Mouse (Mus musculus) midbrain, embryonic 12.5 days (tissue): ENCODE measurements around the gene Msi2. TPM values are rescaled to one million over a fixed set of nuclear protein-coding genes. Genes with fewer than 3 reads are reported as not detected.

Source experiments
- ATAC-seq: fragments of 200-750 bp; cut with Nextera tagmentation; 2 replicates; pipeline ENCODE4 v1.8.0; 2017; ENCODE audit warnings: low read depth, moderate TSS enrichment, moderate library complexity; ENCODE audit not compliant: low FRiP score
- H3K27ac ChIP-seq: fragments of 300-500 bp; sonication (generic); replicated peaks from 2 replicates; pipeline ENCODE4 v1.5.1; 2016; ENCODE audit warnings: mild to moderate bottlenecking
- H3K27me3 ChIP-seq: fragments of 300-500 bp; sonication (generic); 2 replicates; pipeline ENCODE4 v1.6.1; 2016; ENCODE audit warnings: mild to moderate bottlenecking
- H3K36me3 ChIP-seq: fragments of 300-500 bp; sonication (generic); 2 replicates; pipeline ENCODE4 v1.6.1; 2016
- H3K4me1 ChIP-seq: fragments of 300-500 bp; sonication (generic); 2 replicates; pipeline ENCODE4 v1.6.1; 2016
- H3K4me2 ChIP-seq: fragments of 300-500 bp; sonication (generic); replicated peaks from 2 replicates; pipeline ENCODE4 v1.6.1; 2016; ENCODE audit warnings: mild to moderate bottlenecking, moderate library complexity
- H3K4me3 ChIP-seq: fragments of 300-500 bp; sonication (generic); 2 replicates; pipeline ENCODE4 v1.5.1; 2016; ENCODE audit warnings: mild to moderate bottlenecking
- H3K9ac ChIP-seq: fragments of 300-500 bp; sonication (generic); replicated peaks from 2 replicates; pipeline ENCODE4 v1.6.1; 2016; ENCODE audit warnings: mild to moderate bottlenecking, moderate library complexity
- H3K9me3 ChIP-seq: fragments of 300-500 bp; sonication (generic); 2 replicates; pipeline ENCODE4 v1.6.1; 2016; ENCODE audit warnings: mild to moderate bottlenecking
- WGBS: fragments of 180-500 bp; shearing (Covaris S2); methylation state at CpG from one replicate; pipeline ENCODE4 v1.1.7; 2016; 5-methylcytosine and 5-hydroxymethylcytosine counted together
- polyA plus RNA-seq: library from polyadenylated mRNA; unstranded; fragments of >200 nt; fragmentation: Nextera tagmentation; extraction: Ambion mirVana; gene quantifications from 2 replicates; pipeline ENCODE4 v1.2.1, GENCODE M21; 2016

Msi2 gene
- polyA plus RNA-seq, 1 experiment from 2014 or later: 47.9 TPM

GRCm38 (mm10) chr11:88537344-88537743 lies 181.0 kb downstream of the Msi2 start:
- Histone ChIP-seq H3K27ac (peak overlapping the region; percentile 92), H3K4me2 (no peak overlapping the region), H3K27me3 (no peaks in the 10 kb centered on the region), H3K4me3 (no peak overlapping the region), H3K9me3 (no peaks in the 10 kb centered on the region), H3K4me1 (peaks cover 88% of the 10 kb centered on the region), H3K9ac (no peak overlapping the region), H3K36me3 (no peaks in the 10 kb centered on the region)
- no peak for ATAC-seq
- 77% methylated on average over 7 of the region's 7 CpGs for WGBS

DNA sequence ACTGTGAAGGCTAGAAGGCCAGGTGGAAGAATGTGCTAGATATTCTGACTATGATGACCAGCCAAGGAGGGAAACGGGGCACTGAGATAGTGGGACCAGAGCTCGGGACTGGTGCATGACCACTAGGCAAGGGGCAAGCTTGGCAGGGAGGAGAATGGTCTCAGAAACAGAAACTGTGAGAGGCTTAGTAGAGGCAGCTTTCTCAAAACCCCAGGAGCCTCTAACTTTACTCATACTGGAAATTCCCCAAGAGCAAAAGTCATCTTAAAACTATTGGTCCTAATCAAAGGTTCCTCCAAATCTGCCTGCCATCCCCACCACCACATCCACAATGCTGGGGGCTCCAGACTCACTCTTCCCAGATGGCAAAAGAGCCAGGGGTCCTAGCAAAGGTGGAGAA lies 181.5 kb downstream of the Msi2 start:
- Histone ChIP-seq H3K4me1 (peaks cover 84% of the 10 kb centered on the region), H3K36me3 (0 out of 2 replicates have a peak, but pooled peaks cover 2% of the 10 kb centered on the region), H3K9ac (no peak overlapping the region), H3K4me3 (no peak overlapping the region), H3K27ac (peak overlapping the region; percentile 92; the same call in 1 of the 2 replicates), H3K4me2 (no peak overlapping the region), H3K9me3 (no peaks in the 10 kb centered on the region), H3K27me3 (no peaks in the 10 kb centered on the region)
- ATAC-seq: no peak
- WGBS: 92% methylated on average over 2 of the region's 2 CpGs

DNA sequence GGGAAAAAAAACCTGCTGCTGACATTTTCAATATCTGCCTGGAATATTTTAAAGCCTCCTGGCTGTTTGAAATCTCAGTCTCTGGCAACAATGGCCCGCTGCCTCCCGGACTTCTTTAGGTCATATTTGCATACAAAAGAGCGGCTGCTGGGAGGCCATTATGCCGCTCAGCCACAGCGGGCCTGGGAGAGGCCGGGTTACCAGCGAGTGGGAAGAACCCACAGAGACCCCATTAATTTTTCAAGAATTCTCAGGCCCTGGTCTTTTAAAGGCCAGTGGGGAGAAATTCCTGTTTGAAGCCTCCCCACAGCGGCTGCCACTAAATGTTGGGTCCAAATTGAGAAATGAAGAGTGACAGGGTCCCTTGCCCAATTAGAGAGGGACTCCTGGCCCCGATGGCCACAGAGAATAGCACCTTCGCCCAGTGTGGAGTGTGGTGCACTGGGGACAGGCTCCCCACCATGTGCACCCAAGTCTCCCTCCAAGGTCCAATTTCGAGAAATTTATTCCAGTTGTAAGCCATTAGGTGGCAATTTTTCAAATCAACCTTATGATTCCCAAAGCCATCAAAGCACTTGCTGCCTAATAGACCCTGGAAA lies 183.9 kb downstream of the Msi2 start:
- Histone ChIP-seq H3K9ac (peak overlapping the region; percentile 43), H3K9me3 (no peaks in the 10 kb centered on the region), H3K4me2 (peak overlapping the region; percentile 26), H3K4me3 (no peak overlapping the region), H3K27ac (peak overlapping the region; percentile 92), H3K4me1 (peaks cover 68% of the 10 kb centered on the region), H3K36me3 (peaks cover 9% of the 10 kb centered on the region; the same call in 1 of the 2 replicates), H3K27me3 (no peaks in the 10 kb centered on the region)
- peak; percentile 72 for ATAC-seq
- 5% methylated on average over 11 of the region's 11 CpGs for WGBS

GRCm38 (mm10) chr11:88532016-88532415 lies 186.3 kb downstream of the Msi2 start:
- ATAC-seq: no peak
- H3K36me3 ChIP-seq: peaks cover 9% of the 10 kb centered on the region; the same call in 1 of the 2 replicates
- no peak overlapping the region for H3K9ac ChIP-seq
- H3K9me3 ChIP-seq: no peaks in the 10 kb centered on the region
- no peak overlapping the region for H3K4me2 ChIP-seq
- 83% methylated on average over 2 of the region's 2 CpGs for WGBS
- peaks cover 68% of the 10 kb centered on the region for H3K4me1 ChIP-seq
- no peak overlapping the region; the same call in 1 of the 2 replicates for H3K27ac ChIP-seq
- H3K4me3 ChIP-seq: no peak overlapping the region
- no peaks in the 10 kb centered on the region for H3K27me3 ChIP-seq

GRCm38 (mm10) chr11:88530032-88530431 lies 188.3 kb downstream of the Msi2 start:
- WGBS: 84% methylated on average over 4 of the region's 4 CpGs
- Histone ChIP-seq H3K27ac (peak overlapping the region; percentile 60; the same call in 1 of the 2 replicates), H3K9ac (no peak overlapping the region), H3K36me3 (peaks cover 9% of the 10 kb centered on the region; the same call in 1 of the 2 replicates), H3K9me3 (no peaks in the 10 kb centered on the region), H3K4me1 (peaks cover 68% of the 10 kb centered on the region), H3K4me2 (no peak overlapping the region), H3K4me3 (no peak overlapping the region), H3K27me3 (no peaks in the 10 kb centered on the region)
- no peak for ATAC-seq

GRCm38 (mm10) chr11:88528522-88529101 lies 189.7 kb downstream of the Msi2 start:
- 48% methylated on average over 8 of the region's 8 CpGs for WGBS
- no peak for ATAC-seq
- Histone ChIP-seq H3K27ac (peak overlapping the region; percentile 60), H3K27me3 (no peaks in the 10 kb centered on the region), H3K4me1 (peaks cover 68% of the 10 kb centered on the region), H3K36me3 (peaks cover 9% of the 10 kb centered on the region; the same call in 1 of the 2 replicates), H3K9me3 (no peaks in the 10 kb centered on the region), H3K4me3 (no peak overlapping the region), H3K9ac (no peak overlapping the region), H3K4me2 (no peak overlapping the region)

DNA sequence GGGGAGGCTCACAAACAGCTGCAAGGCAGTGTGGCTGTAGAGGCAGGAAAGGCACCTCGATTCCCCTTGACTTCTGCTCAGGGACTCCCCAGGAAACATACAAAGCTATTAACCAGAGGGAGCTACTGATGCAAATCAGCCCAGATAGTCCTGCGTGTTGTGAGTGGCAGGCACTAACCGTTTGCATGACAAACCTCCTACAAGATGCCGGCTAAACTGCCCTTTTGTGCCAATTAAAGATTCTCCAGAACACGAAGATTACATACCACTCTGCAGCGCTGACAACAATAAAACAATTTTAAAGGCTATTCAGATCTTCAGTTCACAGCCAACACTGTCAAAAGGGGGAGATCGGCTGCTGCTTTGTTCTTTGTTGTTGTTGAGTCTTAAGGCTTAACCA lies 191.6 kb downstream of the Msi2 start:
- Histone ChIP-seq H3K36me3 (peaks cover 5% of the 10 kb centered on the region; the same call in 1 of the 2 replicates), H3K4me3 (no peak overlapping the region), H3K27me3 (no peaks in the 10 kb centered on the region), H3K4me2 (no peak overlapping the region), H3K27ac (peak overlapping the region; percentile 86), H3K4me1 (peaks cover 78% of the 10 kb centered on the region), H3K9ac (0 out of 2 replicates have a peak overlapping the region, but pooled peaks have one; percentile 37), H3K9me3 (no peaks in the 10 kb centered on the region)
- ATAC-seq: no peak
- 7% methylated on average over 7 of the region's 7 CpGs for WGBS

- no peak overlapping the region for H3K4me2 ChIP-seq
- peak overlapping the region; percentile 28; the same call in 1 of the 2 replicates for H3K9ac ChIP-seq
- H3K36me3 ChIP-seq: peaks cover 3% of the 10 kb centered on the region; the same call in 1 of the 2 replicates
- H3K9me3 ChIP-seq: no peaks in the 10 kb centered on the region
- peaks cover 88% of the 10 kb centered on the region for H3K4me1 ChIP-seq
- ATAC-seq: peak; percentile 40; the same call in 1 of the 2 replicates
- H3K27ac ChIP-seq: peak overlapping the region; percentile 86
- 28% methylated on average over 10 of the region's 10 CpGs for WGBS
- H3K27me3 ChIP-seq: no peaks in the 10 kb centered on the region
- H3K4me3 ChIP-seq: no peak overlapping the region
These were observed 193.3 kb downstream of the Msi2 start for GRCm38 (mm10) chr11:88524790-88525575.

GRCm38 (mm10) chr11:88524437-88524789 lies 193.9 kb downstream of the Msi2 start:
- Histone ChIP-seq H3K4me1 (peaks cover 82% of the 10 kb centered on the region), H3K9me3 (no peaks in the 10 kb centered on the region), H3K4me3 (no peak overlapping the region), H3K27ac (peak overlapping the region; percentile 86), H3K27me3 (no peaks in the 10 kb centered on the region), H3K4me2 (no peak overlapping the region), H3K9ac (0 out of 2 replicates have a peak overlapping the region, but pooled peaks have one; percentile 28), H3K36me3 (no peaks in the 10 kb centered on the region; the same call in 1 of the 2 replicates)
- no peak for ATAC-seq

DNA sequence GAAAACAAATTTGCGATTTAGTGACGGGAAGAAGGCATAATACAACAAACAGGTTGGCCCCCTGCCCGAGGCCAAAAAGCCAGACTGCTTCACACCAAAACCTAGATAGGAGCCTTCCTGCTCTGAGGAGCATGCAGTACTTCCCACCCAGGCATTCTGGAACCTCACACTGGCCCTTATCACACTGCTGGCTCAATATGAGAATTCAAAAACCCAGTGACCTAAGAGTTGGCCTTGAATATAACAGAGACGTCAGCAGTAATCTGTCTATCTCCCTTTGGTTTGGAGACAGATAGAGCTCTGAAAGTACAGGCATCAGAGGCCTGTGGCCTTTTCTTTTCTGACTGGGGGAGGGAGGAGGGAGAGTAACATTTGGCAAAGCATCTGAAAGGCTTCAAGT lies 194.4 kb downstream of the Msi2 start:
- WGBS: 48% methylated on average over 4 of the region's 4 CpGs
- no peak overlapping the region for H3K4me2 ChIP-seq
- no peak overlapping the region for H3K4me3 ChIP-seq
- peaks cover 80% of the 10 kb centered on the region for H3K4me1 ChIP-seq
- no peak overlapping the region for H3K9ac ChIP-seq
- H3K27ac ChIP-seq: 0 out of 2 replicates have a peak overlapping the region, but pooled peaks have one; percentile 46
- no peaks in the 10 kb centered on the region for H3K9me3 ChIP-seq
- H3K27me3 ChIP-seq: no peaks in the 10 kb centered on the region
- no peak for ATAC-seq
- H3K36me3 ChIP-seq: peaks cover 4% of the 10 kb centered on the region; the same call in 1 of the 2 replicates

DNA sequence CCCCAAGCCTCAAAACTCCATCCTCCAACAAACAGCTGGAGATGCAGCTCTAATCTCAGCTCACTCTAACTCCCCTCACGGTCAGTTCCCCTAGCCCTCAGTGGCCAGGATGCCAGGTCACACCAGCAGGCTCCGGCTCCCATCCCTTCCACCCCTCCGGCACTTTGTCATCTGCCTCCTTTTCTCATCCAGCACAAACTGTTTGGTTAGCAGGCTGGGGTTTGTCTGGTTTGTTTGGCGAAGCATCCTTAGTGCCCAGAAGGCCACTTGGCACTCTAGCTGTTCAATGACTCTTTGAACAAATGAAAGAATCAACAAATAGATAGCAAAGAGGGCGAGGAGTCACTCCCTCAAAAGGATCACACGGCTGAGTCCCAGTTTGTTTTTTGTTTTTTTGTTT lies 194.8 kb downstream of the Msi2 start:
- H3K9me3 ChIP-seq: no peaks in the 10 kb centered on the region
- 51% methylated on average over 6 of the region's 6 CpGs for WGBS
- peaks cover 76% of the 10 kb centered on the region for H3K4me1 ChIP-seq
- H3K27ac ChIP-seq: peak overlapping the region; percentile 52
- H3K27me3 ChIP-seq: no peaks in the 10 kb centered on the region
- peaks cover 4% of the 10 kb centered on the region; the same call in 1 of the 2 replicates for H3K36me3 ChIP-seq
- H3K4me3 ChIP-seq: no peak overlapping the region
- no peak for ATAC-seq
- H3K9ac ChIP-seq: no peak overlapping the region; the same call in 1 of the 2 replicates
- no peak overlapping the region for H3K4me2 ChIP-seq

DNA sequence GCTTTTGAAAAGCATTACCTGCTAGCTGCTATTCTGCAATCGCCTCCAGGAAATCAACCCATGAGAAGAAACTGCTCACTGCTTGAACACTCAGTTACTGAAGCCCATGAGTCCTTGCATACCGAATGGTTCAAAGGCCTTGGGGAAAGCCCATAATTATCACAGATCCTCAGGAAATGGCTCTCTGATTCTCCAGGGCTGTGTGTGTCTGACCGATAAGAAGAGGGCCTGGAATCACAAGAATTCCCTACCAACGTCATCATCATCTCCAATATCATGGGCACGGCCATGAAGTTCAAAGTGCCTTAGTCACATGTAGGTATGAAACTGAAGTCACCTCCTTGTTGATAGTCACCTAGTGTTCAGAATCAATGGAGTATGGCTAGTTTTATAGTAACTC lies 196.2 kb downstream of the Msi2 start:
- ATAC-seq: no peak
- no peaks in the 10 kb centered on the region for H3K9me3 ChIP-seq
- H3K27ac ChIP-seq: peak overlapping the region; percentile 82
- H3K4me2 ChIP-seq: no peak overlapping the region
- H3K27me3 ChIP-seq: no peaks in the 10 kb centered on the region
- 82% methylated on average over 5 of the region's 5 CpGs for WGBS
- H3K9ac ChIP-seq: no peak overlapping the region
- H3K36me3 ChIP-seq: peaks cover 4% of the 10 kb centered on the region; the same call in 1 of the 2 replicates
- no peak overlapping the region for H3K4me3 ChIP-seq
- H3K4me1 ChIP-seq: peaks cover 70% of the 10 kb centered on the region
